ENCODE assay signal across 19 mouse cellular contexts in genomic region chr19:21725168-21725567, GRCm38 (mm10). TPM values are rescaled to one million over a fixed set of nuclear protein-coding genes. Genes with fewer than 3 reads are reported as not detected.
A peak's percentile ranks its signal among the peaks of the same experiment; 100 is the strongest.
DNase-seq lines count a peak whose midpoint lies in the region; ATAC-seq lines count a peak whose summit lies in the region.
"Had no signal": no experiment of that assay in that cellular context is flagged by ENCODE, and none has a peak within 500 bp of the region (broad histone marks: within the 10 kb centered on the region; RNA-seq: fewer than 3 reads in every experiment).

No protein-coding gene starts in this region.

- H3K27me3 ChIP-seq in embryonic facial prominence, embryonic 14.5 days (replicated peaks; ENCODE audit: control insufficient read depth, insufficient read depth, low read length), result no peaks in the 10 kb centered on the region
- H3K27me3 ChIP-seq: heart, embryonic 13.5 days; kidney, embryonic 15.5 days; lung, embryonic 15.5 days; neural tube, embryonic 15.5 days had no signal

- no peaks in the 10 kb centered on the region for H3K4me1 ChIP-seq in embryonic facial prominence, embryonic 14.5 days (ENCODE audit: control insufficient read depth, insufficient read depth, low read length)
- H3K4me1 ChIP-seq: heart, embryonic 13.5 days; kidney, embryonic 15.5 days; lung, embryonic 15.5 days; neural tube, embryonic 15.5 days had no signal

- no peaks in the 10 kb centered on the region for H3K36me3 ChIP-seq in embryonic facial prominence, embryonic 14.5 days (ENCODE audit: control insufficient read depth, insufficient read depth, low read length)
- H3K36me3 ChIP-seq: heart, embryonic 13.5 days; kidney, embryonic 15.5 days; lung, embryonic 15.5 days; neural tube, embryonic 15.5 days had no signal

- ATAC-seq in embryonic facial prominence, embryonic 14.5 days (ENCODE audit: low read depth), result peak; percentile 76
- peak; percentile 72 for ATAC-seq in megakaryocyte, adult 5-6 weeks (ENCODE audit: poor library complexity, severe bottlenecking)
- ATAC-seq: forebrain, postnatal 0 days had no signal

- WGBS in embryonic facial prominence, embryonic 14.5 days, result 64% methylated on average over 1 of the region's 1 CpGs

- no peak overlapping the region for H3K4me2 ChIP-seq in embryonic facial prominence, embryonic 14.5 days (ENCODE audit: low read depth, low read length)
- H3K4me2 ChIP-seq: heart, embryonic 13.5 days; kidney, embryonic 15.5 days; liver, embryonic 11.5 days; lung, embryonic 15.5 days; neural tube, embryonic 15.5 days had no signal

- intact Hi-C loops in left cerebral cortex, postnatal 25 days (cut with DNase I), result no loop called here

- H3K9ac ChIP-seq in embryonic facial prominence, embryonic 14.5 days (ENCODE audit: low read depth, low read length), result no peak overlapping the region
- H3K9ac ChIP-seq: forebrain, postnatal 0 days; heart, embryonic 13.5 days; kidney, embryonic 15.5 days; lung, embryonic 15.5 days; neural tube, embryonic 15.5 days had no signal

- 0 out of 2 replicates have a peak, but pooled peaks cover 5% of the 10 kb centered on the region for H3K9me3 ChIP-seq in embryonic facial prominence, embryonic 14.5 days (ENCODE audit: control insufficient read depth, low read length)
- H3K9me3 ChIP-seq: heart, embryonic 13.5 days; kidney, embryonic 15.5 days; lung, embryonic 15.5 days; neural tube, embryonic 15.5 days had no signal

- peak overlapping the region; percentile 17; the same call in 1 of the 2 replicates for H3K27ac ChIP-seq in embryonic facial prominence, embryonic 14.5 days (replicated peaks; ENCODE audit: low read depth, low read length)
- H3K27ac ChIP-seq: heart, embryonic 13.5 days; kidney, embryonic 15.5 days; lung, embryonic 15.5 days; neural tube, embryonic 15.5 days had no signal

- peak; percentile 64 for DNase-seq in adrenal gland, adult 2 months
- no peak for DNase-seq in adrenal gland, postnatal 25 days
- peak; percentile 25 for DNase-seq in lung, postnatal 36 days
- no peak for DNase-seq in lung, postnatal 10 days
- DNase-seq in embryonic facial prominence, embryonic 14.5 days (ENCODE audit: low spot score), result peak; percentile 77
- no peak for DNase-seq in thymus, postnatal 36 days
- no peak for DNase-seq in left cerebral cortex, postnatal 25 days (ENCODE audit: low spot score in 2 of 2)
- DNase-seq: cerebellum, adult 9-10 months; embryo, embryonic 11 days; forebrain, postnatal 0 days; gastrocnemius, postnatal 10 days; retina, postnatal 1 day; thymus, adult 18-20 months had no signal

- no peak overlapping the region for H3K4me3 ChIP-seq in embryonic facial prominence, embryonic 14.5 days (ENCODE audit: low read depth, low read length)
- H3K4me3 ChIP-seq: heart, embryonic 13.5 days; kidney, embryonic 15.5 days; lung, embryonic 15.5 days; neural tube, embryonic 15.5 days had no signal

RNA-seq across cellular contexts. Expression of gene Cemip2, which starts 53.0 kb away (rescaled TPM):
- 10 to 100 TPM; 16.4 to 21.6 TPM for total RNA-seq in adrenal gland, adult 2 months (2021)
- polyA plus RNA-seq in adrenal gland, adult 2 months (2012; rRNA removed), result 3.3 and 3.7 TPM in 2 replicates
- 23.8 and 25.8 TPM in 2 replicates for total RNA-seq in adrenal gland, postnatal 25 days (2021)
- 33.8 and 34.7 TPM in 2 replicates for polyA plus RNA-seq in embryonic facial prominence, embryonic 14.5 days (2014; fragmentation: Nextera tagmentation; extraction: Ambion mirVana)
- total RNA-seq in megakaryocyte, adult 5-6 weeks (2015), result 8.1 and 9.0 TPM in 2 replicates
- 16.0 and 19.3 TPM in 2 replicates for total RNA-seq in megakaryocyte, adult 5-6 weeks (2017)
- total RNA-seq in left cerebral cortex, postnatal 25 days (2021), result 10 to 100 TPM; 12.9 to 13.8 TPM

Comparison
In these comparisons a context has a peak if more than half of its experiments do, and no peak if none do; other contexts are left out.
1. DNase-seq: peak in adrenal gland, adult 2 months (single experiment), lung, postnatal 36 days (single experiment) and embryonic facial prominence, embryonic 14.5 days (single experiment); none in adrenal gland, postnatal 25 days (single experiment), lung, postnatal 10 days (single experiment), thymus, postnatal 36 days (0 of 2) and left cerebral cortex, postnatal 25 days (0 of 2).